Comparison of ENCODE assay signal across 3 mouse cellular contexts in the genomic region with DNA sequence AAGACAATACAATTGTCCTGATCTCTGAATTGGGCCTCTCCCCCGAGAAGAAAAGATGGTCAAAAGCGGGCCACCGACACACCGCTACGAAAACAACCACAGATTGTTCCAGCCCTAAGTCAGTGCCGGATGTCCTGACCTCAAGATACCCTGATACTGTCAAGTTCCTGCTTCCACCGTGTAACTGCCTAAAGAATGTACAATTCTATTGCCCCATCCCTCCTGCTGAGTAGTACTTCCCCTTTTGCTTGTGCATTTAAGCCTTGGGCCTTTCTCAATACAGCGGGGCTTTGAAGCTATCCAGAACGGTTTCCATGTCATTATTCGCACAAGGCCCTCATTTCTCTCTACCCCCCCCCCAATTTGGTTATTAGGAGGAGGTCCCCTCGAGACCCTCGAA.
DNase-seq lines count a peak whose midpoint lies in the region.

No protein-coding gene starts in this region.

- DNase-seq in ES-CJ7 (ENCODE audit: low read depth, low spot score) = peak; percentile 73
- DNase-seq in R1 (ENCODE audit: low read depth, low spot score) = peak; percentile 88
- DNase-seq in ZHBTc4 (ENCODE audit: low read depth, low spot score) = peak; percentile 76
